Mouse (Mus musculus) left cerebral cortex, postnatal 4 days (tissue): Measurements from ENCODE around the gene Pabpc6. TPM values are rescaled to one million over a fixed set of nuclear protein-coding genes. Genes with fewer than 3 reads are reported as not detected.

Experiments used
- DNase-seq: peaks from one replicate; pipeline ENCODE4 v3.0.0-alpha.2; 2022
- intact Hi-C: fragments of 180-260 bp; cut with DNase I; formaldehyde crosslinking; loops from one replicate; pipeline ENCODE4 v1.15.1; 2025
- total RNA-seq, 2 experiments: library from RNA; stranded (reverse); gene quantifications; 2 replicates each; pipeline ENCODE4 v1.2.3; 2021

The Pabpc6 gene
- not detected for total RNA-seq

GRCm38 (mm10) chr17:9669283-9669905 lies at the start of gene Pabpc6:
Pabpc6 (minus strand) TSS chr17:9669717.
- intact Hi-C loops: no loop called here
- DNase-seq: no peak

GRCm38 (mm10) chr17:9710910-9711309 lies 41.4 kb upstream of the Pabpc6 start:
- intact Hi-C loops: no loop called here

DNA sequence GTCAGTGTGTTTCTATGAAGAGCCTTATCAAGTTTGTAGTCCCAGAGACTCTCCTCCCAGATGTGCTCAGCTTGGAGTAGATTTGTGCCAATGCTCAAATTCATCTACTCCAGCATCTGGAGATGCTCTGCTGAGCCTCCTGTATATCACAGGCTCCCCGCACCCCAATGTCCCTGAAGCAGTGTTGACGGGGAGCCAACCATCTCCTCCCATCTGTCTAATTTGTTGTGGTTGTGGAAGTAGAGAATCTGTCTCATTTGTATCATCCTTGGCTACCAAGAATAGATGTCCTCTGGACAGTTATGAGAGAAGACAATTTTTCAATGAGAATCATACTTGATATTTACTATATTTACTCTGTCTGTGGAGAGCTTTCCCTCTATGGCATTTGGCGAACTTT lies 39.4 kb upstream of the Pabpc6 start:
- intact Hi-C loops: no loop called here
- DNase-seq: no peak

More at GRCm38 (mm10) chr17:9710910-9711309, 41.4 kb upstream of the Pabpc6 start:
- DNase-seq: no peak

DNA sequence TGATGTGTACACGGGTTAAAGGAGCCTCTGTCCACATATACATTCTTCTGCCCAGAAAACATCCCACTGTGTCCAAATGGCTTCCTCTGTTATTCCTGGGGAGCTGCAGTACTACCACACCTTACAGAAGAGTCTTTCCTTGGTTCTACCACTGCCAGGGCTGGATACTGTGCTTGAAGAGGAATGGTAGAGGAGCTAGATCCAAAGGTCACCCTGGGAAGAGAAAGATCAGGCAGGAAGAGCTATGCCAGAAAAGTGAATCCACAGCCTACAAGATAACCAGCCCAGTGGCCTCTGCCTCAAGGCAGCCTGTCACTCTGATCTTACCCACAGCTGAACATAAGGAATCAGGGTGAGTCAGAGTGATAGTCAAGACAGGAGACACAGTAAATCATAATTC lies 37.8 kb upstream of the Pabpc6 start:
- DNase-seq: no peak
- intact Hi-C loops: no loop called here

GRCm38 (mm10) chr17:9697763-9698162 lies 28.2 kb upstream of the Pabpc6 start:
- intact Hi-C loops: no loop called here
- DNase-seq: peak; percentile 21

- intact Hi-C loops: no loop called here
- no peak for DNase-seq
Observed at GRCm38 (mm10) chr17:9691251-9691650, 21.7 kb upstream of the Pabpc6 start.

DNA sequence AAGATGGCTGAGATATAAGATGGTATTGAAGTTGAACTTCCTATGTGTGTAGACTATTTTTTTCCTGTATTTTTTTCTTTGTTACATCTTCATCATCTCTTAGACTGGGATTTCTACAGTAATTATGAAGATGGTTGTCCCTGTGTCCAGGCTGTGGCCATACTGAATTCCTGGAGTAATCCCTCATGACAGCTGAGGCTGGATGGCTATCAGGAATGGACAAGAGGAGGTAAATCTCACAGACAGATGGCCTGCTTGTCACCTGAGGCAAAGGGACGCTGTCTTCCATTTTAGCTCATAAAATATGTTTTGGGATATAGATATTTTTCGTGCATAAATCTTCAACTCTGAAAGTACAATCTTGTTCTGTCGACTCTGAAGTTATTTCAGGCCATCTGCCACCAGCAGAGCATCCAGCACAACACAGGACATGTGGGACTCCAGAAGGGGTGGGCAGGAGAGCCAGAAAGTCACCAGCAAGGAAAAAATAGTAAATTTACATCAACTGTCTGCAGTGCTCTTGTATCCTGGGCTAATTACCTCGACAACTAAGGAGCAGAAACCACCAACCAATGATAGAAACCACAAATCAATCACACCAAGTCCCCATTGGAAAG lies 14.1 kb upstream of the Pabpc6 start:
- DNase-seq: no peak
- intact Hi-C loops: no loop called here

GRCm38 (mm10) chr17:9680741-9681140 lies 11.2 kb upstream of the Pabpc6 start:
- intact Hi-C loops: no loop called here
- DNase-seq: peak; percentile 4

- intact Hi-C loops: no loop called here
- DNase-seq: peak; percentile 6
Observed at GRCm38 (mm10) chr17:9675175-9675789, 5.8 kb upstream of the Pabpc6 start.

DNA sequence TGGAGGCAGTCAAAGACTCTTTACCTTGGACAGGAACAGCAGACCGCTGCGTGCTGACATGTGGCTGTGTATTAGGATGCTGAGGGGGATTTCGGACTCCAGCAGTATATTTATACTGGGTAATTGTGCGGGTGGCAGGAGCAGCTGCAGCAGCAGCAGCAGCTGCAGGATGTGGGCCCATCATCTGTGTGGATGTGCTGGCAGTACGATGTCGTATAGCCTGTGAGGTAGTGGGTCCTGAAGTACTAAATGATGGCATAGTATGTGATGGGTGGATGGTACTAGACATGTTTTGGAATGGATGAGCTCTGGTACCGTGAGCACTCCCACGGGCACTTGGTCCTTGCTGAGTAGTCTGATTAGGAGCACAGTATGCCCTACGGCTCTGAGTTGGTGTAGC lies 1.6 kb downstream of the Pabpc6 start:
- intact Hi-C loops: no loop called here
- DNase-seq: no peak

DNA sequence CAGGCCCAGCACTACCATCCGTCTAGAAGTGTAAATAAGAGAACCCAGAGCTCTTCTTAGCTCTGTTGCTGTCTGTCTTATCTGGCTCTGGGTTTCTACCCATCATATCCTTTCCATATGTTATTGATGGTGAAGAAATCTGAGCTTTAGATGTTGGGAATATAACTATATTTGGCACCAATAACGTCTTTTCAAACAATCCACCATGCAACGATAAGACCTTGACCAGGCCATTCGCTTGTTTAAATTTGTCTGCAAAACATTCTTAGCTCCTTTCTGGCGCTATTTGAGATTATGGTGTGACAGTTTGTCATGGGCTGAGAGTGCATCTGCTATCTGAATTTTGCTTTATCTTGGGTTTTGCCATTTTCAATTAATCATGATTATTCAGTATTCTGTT lies 10.9 kb downstream of the Pabpc6 start:
- intact Hi-C loops: no loop called here
- no peak for DNase-seq

GRCm38 (mm10) chr17:9654155-9654554 lies 15.4 kb downstream of the Pabpc6 start:
- intact Hi-C loops: no loop called here
- no peak for DNase-seq

GRCm38 (mm10) chr17:9647644-9648043 lies 21.9 kb downstream of the Pabpc6 start:
- intact Hi-C loops: no loop called here
- DNase-seq: no peak

DNA sequence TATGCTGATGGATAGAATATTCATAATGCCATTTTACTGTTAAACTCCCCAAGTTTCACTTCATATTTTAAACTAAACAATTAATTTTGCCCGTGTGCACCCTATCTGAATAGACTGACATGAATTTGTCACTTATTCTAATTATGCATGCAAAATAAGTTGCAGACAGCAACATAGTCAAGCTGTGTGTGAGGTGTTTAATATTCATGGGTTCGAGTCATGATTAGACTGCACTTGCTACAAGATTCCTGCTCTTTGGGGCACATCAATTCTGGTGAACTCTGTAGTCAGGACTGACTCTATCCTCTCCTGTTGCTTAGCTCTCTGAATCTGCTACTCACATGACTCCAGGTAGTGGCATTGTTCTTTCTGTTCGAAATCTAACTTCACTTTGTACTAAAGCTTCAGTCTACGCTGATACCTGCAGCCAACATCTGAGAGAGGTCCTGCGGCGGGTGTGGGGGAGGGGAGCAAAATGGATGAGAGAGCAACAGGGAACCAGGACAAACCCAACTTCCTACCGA lies 25.8 kb downstream of the Pabpc6 start:
- no peak for DNase-seq
- intact Hi-C loops: no loop called here

GRCm38 (mm10) chr17:9637011-9637410 lies 32.5 kb downstream of the Pabpc6 start:
- DNase-seq: no peak
- intact Hi-C loops: no loop called here

GRCm38 (mm10) chr17:9632579-9633252 lies 36.8 kb downstream of the Pabpc6 start:
- intact Hi-C loops: no loop called here
- DNase-seq: peak; percentile 43

- intact Hi-C loops: no loop called here
- peak; percentile 58 for DNase-seq
Observed at GRCm38 (mm10) chr17:9632140-9632539, 37.4 kb downstream of the Pabpc6 start.

DNA sequence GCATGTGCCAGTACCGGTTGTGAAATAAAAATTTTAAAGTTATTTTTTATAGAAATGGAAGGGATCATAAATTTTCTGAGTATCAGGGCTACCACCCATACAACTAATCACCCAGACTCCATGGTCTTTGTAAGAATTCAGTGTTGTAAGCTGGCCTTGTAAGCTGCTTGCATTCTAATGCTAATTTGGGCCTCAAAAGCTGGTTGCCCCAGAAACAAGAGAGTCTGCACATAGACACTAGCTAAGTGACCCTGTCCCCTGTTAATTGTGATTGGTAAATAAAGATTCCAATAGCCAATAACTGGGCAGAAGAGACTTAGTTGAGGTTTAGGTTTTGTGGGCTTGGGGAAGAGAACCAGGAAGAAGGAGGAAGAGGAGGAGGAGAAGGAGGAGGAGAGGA lies 38.4 kb downstream of the Pabpc6 start:
- DNase-seq: no peak
- intact Hi-C loops: no loop called here

DNA sequence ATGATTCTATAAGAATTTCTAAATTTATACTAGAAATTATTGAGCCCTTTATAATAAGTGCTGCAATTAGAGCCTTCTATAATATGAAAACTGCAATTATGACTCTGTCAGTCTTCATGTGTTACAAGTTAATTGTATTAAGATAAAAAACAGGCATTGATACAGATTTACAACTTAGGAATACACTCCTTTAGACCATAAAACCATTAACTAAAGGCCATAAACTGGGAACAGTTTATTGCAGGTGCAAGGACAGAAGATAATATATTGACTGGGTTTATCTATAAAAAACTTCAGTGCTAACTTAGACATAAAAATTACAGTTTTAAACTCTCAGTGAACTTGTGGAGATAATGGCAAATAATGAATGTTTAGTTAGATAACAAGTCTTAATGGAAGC lies 42.5 kb downstream of the Pabpc6 start:
- DNase-seq: no peak
- intact Hi-C loops: no loop called here
